Mouse (Mus musculus) layer of hippocampus, adult 11-12 months (tissue): ENCODE measurements around the gene Gm10100.
"Not testable (repeated sequence)": the region's sequence is repeated elsewhere in the genome, so short reads cannot be mapped to it uniquely, and the experiment has no call there.

Experiments used
- DNase-seq: peaks from one replicate; pipeline ENCODE4 v3.0.0; 2022; ENCODE audit warnings: low spot score

Gene Gm10100

GRCm38 (mm10) chr10:77726186-77726585, at the start of gene Gm10100:
Gene Gm10100 (plus strand): TSS chr10:77726486.
- DNase-seq = no peak

GRCm38 (mm10) chr10:77677562-77677961, 48.7 kb upstream of the Gm10100 start:
- no peak for DNase-seq

GRCm38 (mm10) chr10:77682994-77683393, 43.3 kb upstream of the Gm10100 start:
- no peak for DNase-seq

- DNase-seq = no peak
Observed at GRCm38 (mm10) chr10:77684181-77684580, 42.1 kb upstream of the Gm10100 start.

GRCm38 (mm10) chr10:77685895-77686664, 40.2 kb upstream of the Gm10100 start, which contains the start of gene Tspear:
Gene Tspear (plus strand): TSS chr10:77686569.
- DNase-seq = no peak

- no peak for DNase-seq
Observed at GRCm38 (mm10) chr10:77687021-77687420, 39.3 kb upstream of the Gm10100 start.

GRCm38 (mm10) chr10:77690356-77690807, 35.9 kb upstream of the Gm10100 start, which contains the start of gene Gm19402:
Gene Gm19402 (minus strand): TSS chr10:77690757.
- not testable (repeated sequence) for DNase-seq

GRCm38 (mm10) chr10:77697133-77697532, 29.2 kb upstream of the Gm10100 start, which contains the start of gene Gm9508:
Gene Gm9508 (minus strand): TSS chr10:77697233.
- DNase-seq = no peak

- DNase-seq = no peak
Observed at GRCm38 (mm10) chr10:77706326-77706725, 20.0 kb upstream of the Gm10100 start, which contains the start of gene Gm10272. Gene Gm10272 (plus strand): TSS chr10:77706626.

GRCm38 (mm10) chr10:77709831-77710230, 16.5 kb upstream of the Gm10100 start:
- no peak for DNase-seq

GRCm38 (mm10) chr10:77711157-77711556, 15.1 kb upstream of the Gm10100 start, which contains the start of gene Gm10024:
Gene Gm10024 (plus strand): TSS chr10:77711457.
- not testable (repeated sequence) for DNase-seq

GRCm38 (mm10) chr10:77713734-77714133, 12.6 kb upstream of the Gm10100 start:
- DNase-seq = no peak

- DNase-seq = no peak
Observed at GRCm38 (mm10) chr10:77715507-77715906, 10.8 kb upstream of the Gm10100 start, which contains the start of gene Gm10142. Gene Gm10142 (plus strand): TSS chr10:77715807.

GRCm38 (mm10) chr10:77720299-77720698, 6.0 kb upstream of the Gm10100 start, which contains the start of gene Krtap12-1:
Gene Krtap12-1 (plus strand): TSS chr10:77720599.
- DNase-seq = not testable (repeated sequence)

- DNase-seq = no peak
Observed at GRCm38 (mm10) chr10:77724855-77725254, 1.4 kb upstream of the Gm10100 start.

GRCm38 (mm10) chr10:77728280-77728679, 2.0 kb downstream of the Gm10100 start:
- no peak for DNase-seq

GRCm38 (mm10) chr10:77729241-77729640, 3.0 kb downstream of the Gm10100 start:
- DNase-seq = no peak

GRCm38 (mm10) chr10:77735928-77736327, 9.6 kb downstream of the Gm10100 start:
- no peak for DNase-seq

GRCm38 (mm10) chr10:77738929-77739328, 12.6 kb downstream of the Gm10100 start:
- DNase-seq = no peak

- not testable (repeated sequence) for DNase-seq
Observed at GRCm38 (mm10) chr10:77741924-77742688, 15.8 kb downstream of the Gm10100 start, which contains the start of gene Gm18596. Gene Gm18596 (minus strand): TSS chr10:77742638.

GRCm38 (mm10) chr10:77750686-77751085, 24.4 kb downstream of the Gm10100 start:
- DNase-seq = not testable (repeated sequence)

GRCm38 (mm10) chr10:77751254-77751653, 25.0 kb downstream of the Gm10100 start, which contains the start of gene Gm9736:
Gene Gm9736 (minus strand): TSS chr10:77751354.
- not testable (repeated sequence) for DNase-seq
